Mouse (Mus musculus): ENCODE results near the gene Elovl4. TPM values are rescaled to one million over a fixed set of nuclear protein-coding genes. Genes with fewer than 3 reads are reported as not detected.

Gene Elovl4
- under 1 TPM; 0.38 to 0.64 TPM for total RNA-seq (2021)
- long read RNA-seq, experiment 1 = 0 reads
- long read RNA-seq, experiment 2 = 0 reads

DNA sequence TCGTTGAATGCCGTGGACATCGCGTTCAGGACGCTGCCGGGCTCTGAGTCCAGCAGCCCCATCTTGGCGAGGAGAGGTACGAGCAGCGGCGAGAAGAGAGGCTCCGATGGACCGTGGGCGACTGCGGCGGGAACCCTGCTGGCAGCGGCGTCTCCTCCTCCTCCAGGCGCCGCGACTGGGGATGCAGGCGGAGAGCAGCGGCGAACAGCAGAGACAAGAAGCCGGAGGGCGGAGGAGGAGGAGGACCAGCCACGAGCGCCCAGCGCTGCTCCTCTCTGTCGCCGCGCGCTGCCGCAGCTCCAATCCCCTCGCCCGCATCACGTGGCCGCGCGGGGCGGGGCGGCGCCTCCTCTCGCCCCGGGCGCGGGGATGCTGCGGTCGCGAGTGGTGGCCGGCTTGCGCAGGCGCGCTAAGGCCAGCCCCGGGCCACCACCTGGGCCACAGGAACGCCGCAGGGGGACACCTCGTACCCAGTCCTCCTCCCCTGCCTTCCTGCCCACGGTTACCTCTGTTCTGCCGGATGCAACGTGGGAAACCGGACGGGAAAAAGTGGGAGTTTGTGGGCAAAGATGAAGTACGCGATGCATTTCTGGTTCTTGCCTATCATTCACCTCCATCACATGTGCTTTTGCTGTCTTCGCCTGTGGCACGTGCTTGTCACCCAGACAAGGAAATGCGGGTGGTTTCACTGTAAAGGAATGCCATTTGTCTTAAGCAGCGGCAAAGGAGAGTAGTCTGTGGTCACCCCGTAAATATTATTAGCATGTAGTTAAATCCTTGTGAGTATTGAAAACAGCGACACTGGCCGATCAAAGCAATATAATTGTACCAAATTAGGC lies at the start of gene Elovl4:
Gene Elovl4 (minus strand): TSS at position 301 of the 839 bp plus-strand sequence.
- peak; percentile 44 for DNase-seq
- intact Hi-C loops (cut with DNase I; ENCODE audit: low total_unique reads) = loop anchor here (5.0 kb wide), 1 partner anchor 96 kb away; no protein-coding TSS in a partner anchor

DNA sequence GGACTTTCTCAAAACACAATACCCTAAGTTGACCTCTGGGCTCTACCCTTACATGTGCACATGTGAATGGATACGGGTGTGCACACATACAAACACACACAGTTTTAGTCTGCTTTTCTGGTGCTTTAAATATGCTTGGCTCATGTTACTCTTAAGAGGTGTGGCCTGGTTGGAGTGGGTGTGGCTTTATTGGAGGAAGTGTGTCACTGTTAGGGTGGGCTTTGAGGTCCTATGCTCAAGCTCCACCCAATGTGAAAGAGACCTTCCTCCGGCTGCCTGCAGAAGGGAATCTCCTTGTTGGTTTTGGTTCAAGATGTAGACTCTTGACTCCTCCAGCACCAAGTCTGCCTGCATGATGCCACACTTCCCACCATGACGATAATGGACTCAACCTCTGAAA lies 46.4 kb upstream of the Elovl4 start:
- no peak for DNase-seq
- intact Hi-C loops (cut with DNase I; ENCODE audit: low total_unique reads) = no loop called here

DNA sequence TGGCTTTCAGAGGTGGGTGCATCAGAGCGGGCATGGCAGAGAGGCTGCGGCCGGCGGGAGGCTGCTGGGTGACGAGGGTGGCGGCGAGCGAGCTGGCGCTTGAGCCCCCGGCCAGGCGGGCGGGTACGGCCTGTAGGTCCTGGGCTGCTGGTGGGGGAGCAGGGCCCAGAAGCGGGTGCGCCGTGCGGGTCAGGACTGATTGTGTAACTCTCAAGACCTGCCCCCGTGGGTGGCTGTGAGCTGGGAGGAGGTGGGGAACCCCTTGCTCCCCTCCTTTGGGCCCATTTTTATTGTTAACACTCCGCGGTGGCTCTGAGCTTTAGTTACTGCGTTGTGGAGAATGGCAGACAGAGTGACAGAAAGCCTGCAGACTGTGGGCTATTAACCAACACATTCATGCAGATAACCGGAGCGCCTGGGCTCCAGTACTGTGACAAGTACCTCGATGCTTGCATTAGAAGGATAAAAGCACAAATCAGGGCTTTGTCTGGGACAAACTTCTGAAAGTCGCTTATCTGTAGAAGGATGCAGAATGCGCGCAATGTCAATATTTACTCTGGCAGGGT lies 28.8 kb upstream of the Elovl4 start:
- DNase-seq = no peak
- intact Hi-C loops (cut with DNase I; ENCODE audit: low total_unique reads) = no loop called here

DNA sequence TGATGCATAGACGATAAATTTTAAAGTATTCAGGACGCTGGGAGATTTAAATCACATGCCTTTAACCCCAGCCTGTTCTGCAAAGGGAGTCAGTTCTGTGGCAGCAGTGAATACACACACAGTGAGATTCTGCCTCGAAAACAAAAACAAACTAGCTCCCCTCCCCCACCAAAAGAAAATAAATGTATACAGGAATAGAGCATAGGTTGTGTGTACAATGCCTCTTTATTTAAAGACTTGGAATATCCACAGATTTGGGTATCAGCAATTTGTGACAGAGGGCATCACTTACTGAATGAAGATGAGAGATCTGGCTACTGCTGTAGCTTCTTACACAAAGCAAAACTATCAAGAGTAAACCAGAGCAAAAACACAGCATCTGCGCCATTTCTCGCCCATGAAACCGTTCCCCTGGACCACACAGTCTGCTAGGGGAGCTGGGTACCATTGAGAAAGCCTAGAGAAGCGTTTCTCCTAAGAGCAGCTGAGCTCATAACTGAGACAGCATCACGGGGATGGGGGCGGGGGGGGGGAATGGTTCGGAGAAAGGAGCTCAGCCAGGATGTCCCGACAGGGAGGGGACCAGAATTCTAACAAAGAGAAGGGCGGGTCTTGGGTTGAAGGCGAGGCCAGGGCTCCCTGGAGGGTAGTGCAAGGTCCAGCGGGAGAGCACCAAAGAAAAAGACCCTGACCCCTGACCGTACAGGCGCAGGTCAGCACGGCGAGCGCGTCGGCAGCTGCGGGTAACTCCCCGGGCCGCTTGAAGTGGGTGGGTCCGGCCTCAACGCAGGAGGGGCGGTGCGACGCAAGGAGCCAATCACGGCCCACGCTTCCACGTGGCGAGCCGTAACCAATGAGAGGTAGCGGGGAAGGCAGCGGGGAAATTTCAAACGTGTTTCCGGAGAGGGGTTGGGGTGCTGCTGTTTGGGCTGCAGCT lies 28.0 kb upstream of the Elovl4 start, which contains the start of gene Ttk:
Gene Ttk (plus strand): TSS at position 879 of the 937 bp plus-strand sequence.
- intact Hi-C loops (cut with DNase I; ENCODE audit: low total_unique reads) = no loop called here
- peak; percentile 91 for DNase-seq

DNA sequence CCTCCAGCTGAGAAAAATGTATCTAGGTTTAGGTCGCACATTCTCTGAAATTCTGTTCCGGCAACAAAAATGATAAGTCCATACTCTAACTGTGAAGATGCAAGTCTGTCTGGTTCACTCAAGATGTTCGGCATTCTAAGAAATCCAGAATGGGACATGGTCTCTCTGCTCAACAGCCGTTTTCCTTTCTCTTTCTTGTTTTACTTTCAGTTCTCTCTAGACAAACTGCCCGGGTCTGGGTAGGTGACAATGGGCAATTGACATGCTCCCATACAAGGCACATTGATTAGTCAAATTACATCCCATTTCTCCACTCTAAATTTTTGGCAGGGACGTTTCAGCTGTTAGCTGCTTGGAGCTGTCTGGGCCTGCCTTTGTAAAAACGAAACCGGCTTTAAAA lies 25.1 kb upstream of the Elovl4 start:
- intact Hi-C loops (cut with DNase I; ENCODE audit: low total_unique reads) = no loop called here
- no peak for DNase-seq

DNA sequence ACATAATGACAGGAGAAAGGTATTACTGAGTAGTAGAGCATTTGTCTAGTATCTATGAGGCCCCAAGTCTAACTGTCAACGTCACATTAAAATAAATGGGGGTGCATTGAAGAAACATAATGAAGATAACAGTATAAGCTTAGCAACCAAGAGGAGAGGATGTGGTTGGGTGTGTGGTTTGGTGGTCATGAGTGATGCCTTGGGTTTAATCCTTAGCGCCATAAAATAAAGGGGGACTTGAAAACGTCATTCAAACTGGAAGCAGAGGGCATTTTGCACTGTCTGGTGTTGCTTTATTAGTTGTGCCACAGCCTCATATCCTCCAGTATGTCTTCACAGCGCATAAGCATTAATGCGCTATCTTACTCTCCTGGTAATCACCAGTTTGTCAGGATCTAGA lies 23.8 kb upstream of the Elovl4 start:
- intact Hi-C loops (cut with DNase I; ENCODE audit: low total_unique reads) = no loop called here
- no peak for DNase-seq

DNA sequence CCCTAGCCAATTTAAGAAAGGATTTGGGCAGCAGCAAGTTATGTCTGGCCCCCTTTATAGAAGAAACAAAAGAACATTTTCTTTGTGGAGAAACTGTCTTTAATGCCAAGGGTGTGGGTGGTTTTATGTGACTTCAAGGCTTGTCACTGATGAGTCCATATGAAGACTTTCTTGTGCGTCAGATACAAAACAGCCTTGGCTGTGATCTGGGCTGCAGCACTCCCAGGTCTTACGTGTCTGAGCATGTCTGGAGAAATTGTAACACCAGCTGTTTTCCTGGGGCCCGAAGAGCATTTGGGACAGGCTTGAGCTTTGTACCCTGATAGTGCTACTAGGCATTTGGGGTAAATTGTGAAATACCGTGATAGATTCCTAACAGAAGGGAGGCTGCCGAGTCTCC lies 16.8 kb upstream of the Elovl4 start:
- intact Hi-C loops (cut with DNase I; ENCODE audit: low total_unique reads) = no loop called here
- DNase-seq = no peak

DNA sequence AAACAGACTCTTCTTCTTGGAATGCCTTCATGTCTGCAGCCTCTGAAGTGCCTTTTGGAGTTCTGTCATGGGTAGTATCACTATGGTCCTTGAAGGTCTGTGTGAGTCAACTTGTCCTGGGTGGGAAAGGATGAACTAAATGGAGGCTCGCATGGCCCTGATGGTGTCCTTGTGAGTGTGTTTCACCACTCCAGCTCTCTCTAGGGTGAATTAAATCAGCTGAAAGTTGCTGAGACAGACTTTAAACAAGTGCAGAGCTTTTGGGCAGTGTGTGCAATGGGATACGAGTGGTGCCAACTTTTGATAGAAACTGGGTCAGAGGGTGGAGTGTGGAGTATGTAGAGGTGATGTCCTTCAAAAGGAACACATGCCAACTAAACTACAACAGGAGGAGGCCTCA lies 14.9 kb upstream of the Elovl4 start:
- intact Hi-C loops (cut with DNase I; ENCODE audit: low total_unique reads) = no loop called here
- DNase-seq = no peak

DNA sequence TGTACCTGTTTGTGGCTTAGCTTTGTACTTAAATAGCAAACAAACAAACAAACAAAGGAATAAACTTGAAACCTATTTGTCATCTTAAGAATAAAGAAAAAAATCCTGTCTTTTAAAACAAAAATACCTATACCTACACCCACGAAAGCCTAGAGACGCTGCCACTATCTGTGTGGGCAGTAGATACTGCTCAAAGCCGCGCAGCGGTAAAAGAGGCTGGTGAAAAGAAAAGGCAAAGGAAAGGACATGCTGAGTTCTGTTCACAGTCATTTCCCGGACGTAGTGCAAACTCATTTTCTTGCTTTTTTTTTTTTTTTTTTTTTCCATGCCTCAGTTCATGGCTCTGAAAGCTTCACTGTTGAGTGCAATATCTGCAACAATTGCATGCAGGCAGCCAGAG lies 13.1 kb upstream of the Elovl4 start:
- DNase-seq = no peak
- intact Hi-C loops (cut with DNase I; ENCODE audit: low total_unique reads) = no loop called here

DNA sequence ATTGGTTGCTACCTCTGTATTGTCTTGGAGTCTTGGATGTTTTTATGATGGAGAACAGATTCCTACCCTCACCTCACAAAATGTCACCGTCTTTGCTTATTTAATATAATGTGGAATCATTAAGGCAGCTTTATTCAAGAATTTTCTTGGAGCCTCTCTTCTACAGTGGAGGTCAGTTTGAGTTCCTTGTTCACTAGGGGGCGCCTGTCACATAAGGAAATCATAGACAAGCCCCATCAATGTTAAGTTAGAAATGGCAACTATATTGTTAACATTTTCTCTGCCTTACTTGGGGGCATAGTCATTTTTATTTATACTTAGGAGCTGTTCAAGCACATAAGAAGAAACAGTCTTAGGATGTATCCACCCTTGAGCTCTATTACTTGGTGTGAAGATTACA lies 1.5 kb upstream of the Elovl4 start:
- intact Hi-C loops (cut with DNase I; ENCODE audit: low total_unique reads) = loop anchor here (5.0 kb wide), 1 partner anchor 95 kb away; no protein-coding TSS in a partner anchor
- DNase-seq = peak; percentile 15

DNA sequence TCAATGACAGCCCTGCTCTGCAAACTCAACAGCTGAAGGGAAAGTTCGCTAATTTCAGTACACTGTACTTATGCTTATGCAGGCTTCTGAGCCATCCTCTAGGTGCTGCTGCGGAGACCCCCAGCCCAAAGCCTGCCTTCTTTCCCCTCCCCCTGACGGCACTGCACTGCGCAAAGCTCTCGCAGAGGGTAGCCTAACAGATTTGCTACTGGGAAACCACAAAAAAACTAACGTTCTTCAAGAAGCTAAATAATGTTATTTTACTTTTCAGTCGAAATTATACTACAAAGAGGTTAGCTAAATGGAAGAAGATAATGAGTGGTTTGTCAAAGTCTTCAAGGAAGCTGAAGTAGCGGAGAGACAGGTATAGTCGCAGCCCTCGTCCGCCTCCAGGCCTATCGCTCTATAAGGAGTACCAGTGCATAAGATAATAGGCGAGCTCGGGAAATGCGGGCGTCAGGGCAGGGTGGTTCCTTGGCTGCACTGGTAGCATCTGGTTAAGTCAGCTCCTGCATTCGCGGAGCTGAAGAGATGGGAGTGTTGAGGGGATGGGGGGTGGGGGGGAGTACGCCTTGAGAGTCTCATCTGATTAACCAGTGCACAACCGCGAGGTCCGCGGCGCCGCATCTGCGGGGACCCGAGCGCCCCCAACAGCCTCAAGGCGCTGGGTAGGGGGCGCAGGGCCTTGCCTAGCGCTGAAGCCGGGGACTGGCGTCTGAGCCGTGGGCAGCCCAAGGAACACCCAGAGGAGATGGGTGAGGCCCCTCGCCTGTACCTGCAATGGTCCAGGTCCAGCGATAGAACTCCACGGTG lies 707 bp downstream of the Elovl4 start:
- intact Hi-C loops (cut with DNase I; ENCODE audit: low total_unique reads) = loop anchor here (5.0 kb wide), 1 partner anchor 97 kb away; no protein-coding TSS in a partner anchor
- DNase-seq = no peak

DNA sequence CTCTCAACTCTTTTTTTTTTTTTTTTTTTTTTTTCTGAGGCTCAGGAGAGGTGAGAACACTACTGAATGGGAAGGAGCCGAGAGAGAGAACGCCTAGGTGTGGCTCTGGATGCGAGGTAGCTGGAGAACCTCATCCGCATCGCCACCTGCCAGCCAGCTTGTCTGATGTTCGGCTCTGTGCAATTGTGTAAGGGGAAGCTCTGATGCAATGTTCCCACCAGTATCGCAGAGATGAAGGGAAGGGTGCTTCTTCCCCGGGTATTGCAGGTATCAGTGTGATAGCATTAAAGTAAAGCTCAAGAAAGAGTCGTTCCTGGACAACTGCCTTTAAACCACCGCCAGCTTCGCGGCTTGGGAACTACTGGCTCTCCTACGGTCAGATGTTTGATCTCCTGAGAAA lies 1.7 kb downstream of the Elovl4 start:
- intact Hi-C loops (cut with DNase I; ENCODE audit: low total_unique reads) = no loop called here

DNA sequence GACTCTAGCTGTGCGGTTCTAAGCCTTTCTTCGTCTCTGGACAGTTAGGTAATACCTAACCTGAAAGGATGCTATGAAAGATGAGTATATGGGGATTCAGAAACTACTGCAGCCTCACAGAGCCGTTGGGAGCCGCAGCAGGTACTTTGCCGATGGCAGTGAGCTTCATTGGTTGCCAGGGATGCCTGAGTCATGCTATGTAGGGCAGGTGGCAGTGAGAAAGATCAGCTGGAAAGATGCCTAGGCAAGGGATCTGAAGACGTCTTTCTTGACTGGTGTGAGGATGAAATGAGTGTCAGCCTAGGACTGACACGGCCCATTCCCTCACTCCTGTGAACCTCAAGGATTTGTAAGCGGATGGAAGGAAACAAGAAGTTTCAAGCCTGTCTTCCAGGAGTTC lies 8.2 kb downstream of the Elovl4 start:
- no peak for DNase-seq
- intact Hi-C loops (cut with DNase I; ENCODE audit: low total_unique reads) = no loop called here

More for the DNA sequence above, 1.7 kb downstream of the Elovl4 start:
- no peak for DNase-seq

DNA sequence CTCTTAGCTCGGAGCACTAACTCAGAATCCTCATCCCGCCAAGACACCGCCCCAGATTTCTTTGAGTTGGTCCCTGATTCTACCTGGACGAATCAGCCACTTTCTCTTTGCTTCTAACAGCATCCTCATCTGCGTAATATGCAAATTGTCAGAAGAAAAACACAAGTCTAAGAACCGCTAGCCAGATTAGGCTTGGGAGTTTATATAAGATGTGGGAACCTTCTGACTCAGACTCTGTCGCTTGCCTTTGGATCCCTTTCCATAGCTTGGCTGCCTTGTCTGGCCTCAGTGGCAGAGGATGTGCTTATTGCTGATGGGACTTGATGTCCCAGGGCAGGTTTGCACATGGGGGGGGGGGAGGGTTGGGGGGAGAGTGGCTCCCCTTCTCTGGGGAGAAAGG lies 9.2 kb downstream of the Elovl4 start:
- intact Hi-C loops (cut with DNase I; ENCODE audit: low total_unique reads) = no loop called here
- no peak for DNase-seq

DNA sequence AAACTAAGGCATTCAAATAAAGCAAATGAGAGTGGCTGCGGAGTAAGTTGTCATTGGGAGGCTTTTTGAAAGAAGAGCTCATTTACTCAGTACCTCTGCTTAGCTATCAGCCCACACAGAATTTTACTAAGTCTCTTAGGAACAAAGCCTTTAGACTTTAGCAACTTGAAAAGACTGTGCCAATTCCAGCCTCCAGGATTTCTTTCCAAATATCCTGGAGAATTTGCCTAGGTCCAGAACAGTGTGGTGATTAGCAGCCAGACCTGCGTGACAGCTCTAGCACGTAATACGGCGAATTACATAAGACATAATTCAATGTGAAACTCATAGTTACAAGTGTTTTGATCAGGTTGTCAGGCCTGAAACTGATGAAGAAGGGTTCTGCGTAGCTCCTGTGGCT lies 16.8 kb downstream of the Elovl4 start:
- DNase-seq = no peak
- intact Hi-C loops (cut with DNase I; ENCODE audit: low total_unique reads) = no loop called here

DNA sequence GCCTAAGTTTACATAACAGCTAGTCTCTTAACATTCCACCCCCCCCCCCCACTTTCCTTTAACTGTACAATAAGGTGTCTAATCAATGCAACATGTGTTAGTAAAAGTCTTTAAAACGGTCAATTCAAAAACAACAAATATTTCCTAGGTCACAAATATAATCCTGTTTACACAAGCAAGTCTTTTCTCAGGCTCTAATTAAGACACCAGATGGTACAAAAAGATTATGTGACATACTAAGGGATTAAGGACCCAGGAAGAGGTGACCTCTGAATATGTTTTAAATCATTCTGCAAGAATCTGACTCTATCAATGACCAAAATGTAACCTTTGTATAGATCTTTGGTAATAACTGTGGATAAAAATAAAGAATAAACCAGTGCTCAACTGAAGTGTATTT lies 20.6 kb downstream of the Elovl4 start:
- intact Hi-C loops (cut with DNase I; ENCODE audit: low total_unique reads) = no loop called here
- no peak for DNase-seq

DNA sequence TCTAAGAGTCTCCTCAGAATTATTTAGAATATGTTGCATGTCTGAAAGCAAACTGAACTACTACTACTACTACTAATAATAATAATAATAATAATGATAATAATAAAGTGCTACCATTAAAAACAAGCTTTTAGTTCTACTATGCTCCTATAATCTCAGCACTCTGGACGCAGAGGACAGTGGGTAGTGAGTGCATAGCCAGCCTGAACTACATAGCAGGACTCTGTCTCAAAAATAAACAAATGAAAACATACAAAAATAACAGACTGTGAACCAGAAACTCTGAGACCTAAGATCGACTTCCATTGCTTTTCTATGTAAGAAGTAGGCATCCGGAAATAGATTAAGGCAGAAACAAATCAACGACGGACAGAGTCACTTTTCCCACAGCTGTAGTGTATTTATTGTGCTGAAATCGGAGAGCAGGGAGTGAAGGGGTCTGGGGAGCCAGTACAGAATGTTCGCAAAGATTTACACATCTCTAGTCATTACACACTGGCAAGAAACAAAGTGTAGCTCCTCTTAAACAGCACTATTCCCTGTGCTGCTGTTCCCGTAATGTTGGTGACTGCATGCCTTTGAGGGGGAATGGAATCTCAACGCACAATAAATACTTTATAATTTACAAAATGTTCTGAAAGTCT lies 27.6 kb downstream of the Elovl4 start:
- intact Hi-C loops (cut with DNase I; ENCODE audit: low total_unique reads) = no loop called here
- DNase-seq = no peak

DNA sequence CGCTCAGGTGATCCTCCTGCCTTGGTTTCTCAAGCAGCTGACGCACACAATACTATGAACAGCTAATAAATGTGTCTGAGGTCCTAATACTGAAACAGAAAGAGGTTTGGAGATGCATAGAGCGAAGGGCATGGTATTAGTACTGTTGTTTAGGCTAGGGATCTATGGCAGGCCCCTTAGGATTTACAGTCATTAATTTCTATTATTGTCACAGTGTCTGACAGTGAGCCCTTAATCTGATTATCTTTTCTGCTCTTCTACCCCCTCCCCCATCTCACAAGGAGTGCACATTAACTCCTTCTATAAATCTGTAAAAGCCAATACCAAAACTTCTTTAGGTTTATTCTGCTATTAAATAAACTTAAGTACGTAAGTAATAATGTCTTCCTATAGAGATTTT lies 44.8 kb downstream of the Elovl4 start:
- intact Hi-C loops (cut with DNase I; ENCODE audit: low total_unique reads) = no loop called here
- no peak for DNase-seq

DNA sequence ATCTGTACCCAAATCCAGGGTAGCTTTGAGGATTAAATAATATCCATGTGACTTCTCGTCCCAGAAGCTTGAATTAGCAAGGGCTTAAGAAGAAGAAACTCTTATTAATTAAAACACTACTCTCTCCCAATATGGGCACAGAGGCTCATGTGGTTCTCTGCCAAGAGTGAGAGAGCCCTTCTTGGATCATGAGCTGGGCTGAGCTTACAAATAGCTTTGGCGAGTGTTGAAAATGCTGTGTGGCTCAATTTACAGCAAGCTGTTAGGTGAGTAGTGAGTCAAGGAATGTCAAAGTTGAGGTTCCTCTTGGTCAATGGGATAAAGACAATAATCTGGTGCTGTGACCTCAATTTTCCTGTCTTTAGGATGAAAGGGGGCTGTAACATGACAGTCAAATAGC lies 74.2 kb downstream of the Elovl4 start:
- DNase-seq = no peak
- intact Hi-C loops (cut with DNase I; ENCODE audit: low total_unique reads) = no loop called here

Data from gastrocnemius, postnatal 14 days (tissue).